Mouse (Mus musculus) spleen, postnatal 14 days (tissue): ENCODE measurements at regions not wholly inside any gene's neighbourhood (a gene's known extent, or its start where the extent isn't known, plus 50 kb on each side); places are given as distances from the start of the nearest gene placed in this dataset.

Experiments
- DNase-seq, 2 experiments: peaks; one replicate each; pipeline ENCODE4 v3.0.0; 2021 to 2022; ENCODE audit warnings: low spot score in 2 of 2

GRCm38 (mm10) chr2:51566554-51567246 lies 60.6 kb upstream of the Tas2r134 start:
- no peak for DNase-seq

GRCm38 (mm10) chr2:51563881-51564280 lies 63.4 kb upstream of the Tas2r134 start:
- DNase-seq = no peak

GRCm38 (mm10) chr2:51563240-51563639 lies 64.1 kb upstream of the Tas2r134 start:
- DNase-seq = no peak

- no peak for DNase-seq
Measured at GRCm38 (mm10) chr2:51550863-51551262, 76.4 kb upstream of the Tas2r134 start.

- no peak for DNase-seq
Measured at GRCm38 (mm10) chr2:51549125-51549524, 78.2 kb upstream of the Tas2r134 start.

GRCm38 (mm10) chr2:51546181-51546580 lies 81.1 kb upstream of the Tas2r134 start:
- no peak for DNase-seq

GRCm38 (mm10) chr2:51543949-51544348 lies 83.4 kb upstream of the Tas2r134 start:
- no peak for DNase-seq

GRCm38 (mm10) chr2:51542272-51542671 lies 85.0 kb upstream of the Tas2r134 start:
- DNase-seq = no peak

- DNase-seq = no peak
Measured at GRCm38 (mm10) chr2:51532709-51533414, 94.4 kb upstream of the Tas2r134 start.

- DNase-seq = no peak
Measured at GRCm38 (mm10) chr2:51531106-51531839, 96.0 kb upstream of the Tas2r134 start.

- no peak for DNase-seq
Measured at GRCm38 (mm10) chr2:51522766-51523165, 104.5 kb upstream of the Tas2r134 start.

- no peak for DNase-seq
Measured at GRCm38 (mm10) chr2:51509220-51510011, 117.9 kb upstream of the Tas2r134 start.

- no peak for DNase-seq
Measured at GRCm38 (mm10) chr2:51497896-51498295, 129.4 kb upstream of the Tas2r134 start.

GRCm38 (mm10) chr2:51473753-51474152 lies 153.6 kb upstream of the Tas2r134 start:
- no peak for DNase-seq

- DNase-seq = no peak
Measured at GRCm38 (mm10) chr2:51467027-51467694, 160.2 kb upstream of the Tas2r134 start.

GRCm38 (mm10) chr2:51466003-51466402 lies 161.3 kb upstream of the Tas2r134 start:
- DNase-seq = no peak

- no peak for DNase-seq
Measured at GRCm38 (mm10) chr2:51465576-51465975, 161.7 kb upstream of the Tas2r134 start.

- DNase-seq = no peak
Measured at GRCm38 (mm10) chr2:51464356-51464755, 163.0 kb upstream of the Tas2r134 start.

- no peak for DNase-seq
Measured at GRCm38 (mm10) chr2:51460896-51461295, 166.4 kb upstream of the Tas2r134 start.

- DNase-seq = no peak
Measured at GRCm38 (mm10) chr2:51459486-51459885, 167.8 kb upstream of the Tas2r134 start.

- no peak for DNase-seq
Measured at GRCm38 (mm10) chr2:51457717-51458116, 169.6 kb upstream of the Tas2r134 start.
